Mouse (Mus musculus): ENCODE measurements around the gene 9530053A07Rik.

DNA sequence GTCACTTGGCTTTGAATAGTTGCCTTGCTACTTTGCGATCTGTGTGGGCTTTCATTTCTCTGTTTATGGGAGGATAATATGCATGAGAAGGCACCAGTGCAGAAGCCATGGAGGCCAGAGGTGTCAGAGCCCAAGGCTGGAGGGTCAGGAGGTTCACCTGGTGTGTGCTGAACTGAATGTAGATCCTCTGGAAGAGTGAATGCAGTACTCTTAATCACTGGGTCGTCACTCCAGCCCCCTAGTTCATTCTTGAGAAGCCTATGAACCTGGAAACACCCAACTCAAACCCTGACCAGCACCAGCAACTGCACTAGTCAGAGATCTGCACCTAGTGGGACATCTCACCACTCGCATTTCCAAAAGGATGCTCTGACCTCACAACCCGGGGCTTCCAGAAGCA is 69.8 kb downstream of the 9530053A07Rik start:
- TF ChIP-seq CTCF (IDR thresholded peaks at IDR 0.05; ENCODE audit: low read depth): no peak
- no peak for TF ChIP-seq EP300 (IDR thresholded peaks at IDR 0.05; ENCODE audit: low read depth)
